Mouse (Mus musculus): Measurements from ENCODE around the gene Gpr85. TPM values are rescaled to one million over a fixed set of nuclear protein-coding genes. Genes with fewer than 3 reads are reported as not detected.
A peak's percentile ranks its signal among the peaks of the same experiment; 100 is the strongest.
"Not testable (repeated sequence)": the region's sequence is repeated elsewhere in the genome, so short reads cannot be mapped to it uniquely, and the experiment has no call there.

Gene Gpr85
- polyA plus RNA-seq, 1 experiment from 2014 or later = 2.9 TPM

GRCm38 (mm10) chr6:13860596-13860995 lies 20.9 kb upstream of the Gpr85 start:
- H3K36me3 ChIP-seq (ENCODE audit: control insufficient read depth, insufficient read depth, low read length) = no peaks in the 10 kb centered on the region
- no peak for ATAC-seq (ENCODE audit: insufficient number of reproducible peaks, low FRiP score, low TSS enrichment, low read depth)
- H3K4me1 ChIP-seq (ENCODE audit: control insufficient read depth, insufficient read depth, low read length) = no peaks in the 10 kb centered on the region
- no peak overlapping the region for H3K4me3 ChIP-seq (ENCODE audit: low read depth, low read length)
- 97% methylated on average over 1 of the region's 1 CpGs for WGBS
- H3K27me3 ChIP-seq (ENCODE audit: control insufficient read depth, insufficient read depth, low read length) = no peaks in the 10 kb centered on the region
- no peak for DNase-seq (ENCODE audit: low spot score)
- no peaks in the 10 kb centered on the region for H3K9me3 ChIP-seq (ENCODE audit: control insufficient read depth, low read length)
- H3K9ac ChIP-seq (ENCODE audit: low read length) = no peak overlapping the region
- H3K4me2 ChIP-seq (ENCODE audit: low read depth, severe bottlenecking) = no peak overlapping the region
- no peak overlapping the region for H3K27ac ChIP-seq (replicated peaks; ENCODE audit: low read depth, low read length)

GRCm38 (mm10) chr6:13859877-13860585 lies 20.3 kb upstream of the Gpr85 start:
- ATAC-seq (ENCODE audit: insufficient number of reproducible peaks, low FRiP score, low TSS enrichment, low read depth) = no peak
- WGBS = 86% methylated on average over 6 of the region's 6 CpGs

GRCm38 (mm10) chr6:13854230-13854629 lies 14.5 kb upstream of the Gpr85 start:
- Histone ChIP-seq H3K9me3 (ENCODE audit: control insufficient read depth, low read length) (no peaks in the 10 kb centered on the region), H3K36me3 (ENCODE audit: control insufficient read depth, insufficient read depth, low read length) (no peaks in the 10 kb centered on the region), H3K27ac (replicated peaks; ENCODE audit: low read depth, low read length) (no peak overlapping the region), H3K27me3 (ENCODE audit: control insufficient read depth, insufficient read depth, low read length) (no peaks in the 10 kb centered on the region), H3K9ac (ENCODE audit: low read length) (no peak overlapping the region), H3K4me3 (ENCODE audit: low read depth, low read length) (no peak overlapping the region), H3K4me2 (ENCODE audit: low read depth, severe bottlenecking) (peak overlapping the region; percentile 15; the same call in 1 of the 2 replicates), H3K4me1 (ENCODE audit: control insufficient read depth, insufficient read depth, low read length) (no peaks in the 10 kb centered on the region)
- ATAC-seq (ENCODE audit: insufficient number of reproducible peaks, low FRiP score, low TSS enrichment, low read depth) (no peak), DNase-seq (ENCODE audit: low spot score) (no peak)
- WGBS = 25% methylated on average over 10 of the region's 11 CpGs

More at GRCm38 (mm10) chr6:13859877-13860585, 20.3 kb upstream of the Gpr85 start:
- H3K4me1 ChIP-seq (ENCODE audit: control insufficient read depth, insufficient read depth, low read length) = no peaks in the 10 kb centered on the region
- DNase-seq (ENCODE audit: low spot score) = no peak
- H3K9ac ChIP-seq (ENCODE audit: low read length) = no peak overlapping the region
- no peaks in the 10 kb centered on the region for H3K9me3 ChIP-seq (ENCODE audit: control insufficient read depth, low read length)
- H3K36me3 ChIP-seq (ENCODE audit: control insufficient read depth, insufficient read depth, low read length) = no peaks in the 10 kb centered on the region
- H3K27ac ChIP-seq (replicated peaks; ENCODE audit: low read depth, low read length) = no peak overlapping the region
- H3K27me3 ChIP-seq (ENCODE audit: control insufficient read depth, insufficient read depth, low read length) = no peaks in the 10 kb centered on the region
- H3K4me3 ChIP-seq (ENCODE audit: low read depth, low read length) = no peak overlapping the region
- H3K4me2 ChIP-seq (ENCODE audit: low read depth, severe bottlenecking) = no peak overlapping the region

GRCm38 (mm10) chr6:13853244-13853643 lies 13.5 kb upstream of the Gpr85 start:
- Histone ChIP-seq H3K9ac (ENCODE audit: low read length) (no peak overlapping the region), H3K4me1 (ENCODE audit: control insufficient read depth, insufficient read depth, low read length) (no peaks in the 10 kb centered on the region), H3K9me3 (ENCODE audit: control insufficient read depth, low read length) (no peaks in the 10 kb centered on the region), H3K4me2 (ENCODE audit: low read depth, severe bottlenecking) (no peak overlapping the region), H3K27me3 (ENCODE audit: control insufficient read depth, insufficient read depth, low read length) (no peaks in the 10 kb centered on the region), H3K4me3 (ENCODE audit: low read depth, low read length) (no peak overlapping the region), H3K36me3 (ENCODE audit: control insufficient read depth, insufficient read depth, low read length) (no peaks in the 10 kb centered on the region), H3K27ac (replicated peaks; ENCODE audit: low read depth, low read length) (no peak overlapping the region)
- no peak for ATAC-seq (ENCODE audit: insufficient number of reproducible peaks, low FRiP score, low TSS enrichment, low read depth)
- 76% methylated on average over 4 of the region's 4 CpGs for WGBS
- no peak for DNase-seq (ENCODE audit: low spot score)

- H3K4me2 ChIP-seq (ENCODE audit: low read depth, severe bottlenecking); H3K36me3 ChIP-seq (ENCODE audit: control insufficient read depth, insufficient read depth, low read length); H3K9ac ChIP-seq (ENCODE audit: low read length); H3K9me3 ChIP-seq (ENCODE audit: control insufficient read depth, low read length); ATAC-seq (ENCODE audit: insufficient number of reproducible peaks, low FRiP score, low TSS enrichment, low read depth); H3K4me3 ChIP-seq (ENCODE audit: low read depth, low read length); H3K4me1 ChIP-seq (ENCODE audit: control insufficient read depth, insufficient read depth, low read length); H3K27me3 ChIP-seq (ENCODE audit: control insufficient read depth, insufficient read depth, low read length); DNase-seq (ENCODE audit: low spot score); H3K27ac ChIP-seq (replicated peaks; ENCODE audit: low read depth, low read length): not testable (repeated sequence)
- 97% methylated on average over 1 of the region's 1 CpGs for WGBS
These were observed 6.3 kb upstream of the Gpr85 start for GRCm38 (mm10) chr6:13846031-13846430.

GRCm38 (mm10) chr6:13838677-13839344 lies 931 bp downstream of the Gpr85 start:
- ATAC-seq (ENCODE audit: insufficient number of reproducible peaks, low FRiP score, low TSS enrichment, low read depth) = peak; percentile 89
- Histone ChIP-seq H3K4me2 (ENCODE audit: low read depth, severe bottlenecking) (peak overlapping the region; percentile 90), H3K4me3 (ENCODE audit: low read depth, low read length) (peak overlapping the region; percentile 57), H3K27me3 (ENCODE audit: control insufficient read depth, insufficient read depth, low read length) (no peaks in the 10 kb centered on the region), H3K4me1 (ENCODE audit: control insufficient read depth, insufficient read depth, low read length) (no peaks in the 10 kb centered on the region), H3K9ac (ENCODE audit: low read length) (peak overlapping the region; percentile 82), H3K36me3 (ENCODE audit: control insufficient read depth, insufficient read depth, low read length) (no peaks in the 10 kb centered on the region), H3K9me3 (ENCODE audit: control insufficient read depth, low read length) (no peaks in the 10 kb centered on the region), H3K27ac (replicated peaks; ENCODE audit: low read depth, low read length) (no peak overlapping the region)
- peak; percentile 81 for DNase-seq (ENCODE audit: low spot score)
- WGBS = under 1% methylated on average over 41 of the region's 41 CpGs

- no peaks in the 10 kb centered on the region for H3K36me3 ChIP-seq (ENCODE audit: control insufficient read depth, insufficient read depth, low read length)
These were observed 1.6 kb downstream of the Gpr85 start for GRCm38 (mm10) chr6:13837916-13838676.

GRCm38 (mm10) chr6:13836967-13837570 lies 2.7 kb downstream of the Gpr85 start:
- Histone ChIP-seq H3K36me3 (ENCODE audit: control insufficient read depth, insufficient read depth, low read length) (no peaks in the 10 kb centered on the region), H3K9ac (ENCODE audit: low read length) (no peak overlapping the region), H3K9me3 (ENCODE audit: control insufficient read depth, low read length) (no peaks in the 10 kb centered on the region), H3K4me1 (ENCODE audit: control insufficient read depth, insufficient read depth, low read length) (no peaks in the 10 kb centered on the region), H3K27ac (replicated peaks; ENCODE audit: low read depth, low read length) (no peak overlapping the region), H3K4me3 (ENCODE audit: low read depth, low read length) (no peak overlapping the region), H3K4me2 (ENCODE audit: low read depth, severe bottlenecking) (no peak overlapping the region), H3K27me3 (ENCODE audit: control insufficient read depth, insufficient read depth, low read length) (no peaks in the 10 kb centered on the region)
- no peak for ATAC-seq (ENCODE audit: insufficient number of reproducible peaks, low FRiP score, low TSS enrichment, low read depth)
- 79% methylated on average over 3 of the region's 3 CpGs for WGBS
- no peak for DNase-seq (ENCODE audit: low spot score)

More at GRCm38 (mm10) chr6:13837916-13838676, 1.6 kb downstream of the Gpr85 start:
- peak overlapping the region; percentile 90 for H3K4me2 ChIP-seq (ENCODE audit: low read depth, severe bottlenecking)
- H3K27me3 ChIP-seq (ENCODE audit: control insufficient read depth, insufficient read depth, low read length) = no peaks in the 10 kb centered on the region
- 3% methylated on average over 19 of the region's 19 CpGs for WGBS
- ATAC-seq (ENCODE audit: insufficient number of reproducible peaks, low FRiP score, low TSS enrichment, low read depth) (no peak; the same call in 1 of the 2 replicates), DNase-seq (ENCODE audit: low spot score) (no peak)
- no peaks in the 10 kb centered on the region for H3K9me3 ChIP-seq (ENCODE audit: control insufficient read depth, low read length)
- peak overlapping the region; percentile 82 for H3K9ac ChIP-seq (ENCODE audit: low read length)
- no peak overlapping the region for H3K27ac ChIP-seq (replicated peaks; ENCODE audit: low read depth, low read length)
- H3K4me1 ChIP-seq (ENCODE audit: control insufficient read depth, insufficient read depth, low read length) = no peaks in the 10 kb centered on the region
- peak overlapping the region; percentile 57 for H3K4me3 ChIP-seq (ENCODE audit: low read depth, low read length)

All from limb, embryonic 11.5 days (tissue).